ENCODE assay signal across 23 mouse cellular contexts in genomic region chr17:10160415-10160814, GRCm38 (mm10).
DNase-seq lines count a peak whose midpoint lies in the region; ATAC-seq and TF ChIP-seq lines count a peak whose summit lies in the region.
"Had no signal": no experiment of that assay in that cellular context is flagged by ENCODE, and none has a peak within 500 bp of the region (broad histone marks: within the 10 kb centered on the region; RNA-seq: fewer than 3 reads in every experiment).

No protein-coding gene starts in this region.

- H3K4me1 ChIP-seq in lung, postnatal 0 days (ENCODE audit: insufficient read depth, low read depth, low read length), result no peaks in the 10 kb centered on the region
- no peaks in the 10 kb centered on the region for H3K4me1 ChIP-seq in midbrain, embryonic 11.5 days (ENCODE audit: control insufficient read depth, insufficient read depth, low read length)
- no peaks in the 10 kb centered on the region for H3K4me1 ChIP-seq in midbrain, embryonic 15.5 days
- peaks cover 5% of the 10 kb centered on the region; the same call in 1 of the 2 replicates for H3K4me1 ChIP-seq in heart, embryonic 10.5 days

- DNase-seq in lung, postnatal 0 days (ENCODE audit: low spot score), result peak; percentile 59
- DNase-seq in lung, postnatal 14 days, result no peak
- peak; percentile 10 for DNase-seq in lung, postnatal 25 days (ENCODE audit: low spot score)
- no peak for DNase-seq in lung, postnatal 36 days
- DNase-seq in midbrain, embryonic 11.5 days (ENCODE audit: low spot score, missing footprints), result peak; percentile 39
- peak; percentile 15 for DNase-seq in adipocyte (ENCODE audit: low spot score)
- no peak for DNase-seq in heart, embryonic 10.5 days (ENCODE audit: low spot score)
- DNase-seq: adrenal gland, adult 2 months; adrenal gland, adult 8-10 months; adrenal gland, postnatal 10 days; adrenal gland, postnatal 14 days; adrenal gland, postnatal 25 days; adrenal gland, postnatal 36 days; B cell, adult 2 months; cerebellum, adult 11 months; cerebellum, adult 11-12 months; cerebellum, adult 18-20 months had no signal

- H3K9me3 ChIP-seq in lung, postnatal 0 days (ENCODE audit: low read length), result no peaks in the 10 kb centered on the region
- H3K9me3 ChIP-seq in midbrain, embryonic 11.5 days (ENCODE audit: control insufficient read depth, low read length), result no peaks in the 10 kb centered on the region; the same call in 1 of the 2 replicates
- H3K9me3 ChIP-seq in midbrain, embryonic 15.5 days, result 0 out of 2 replicates have a peak, but pooled peaks cover 3% of the 10 kb centered on the region
- H3K9me3 ChIP-seq in heart, embryonic 10.5 days, result no peaks in the 10 kb centered on the region
- H3K9me3 ChIP-seq: G1E had no signal

- H3K4me3 ChIP-seq in lung, postnatal 0 days (ENCODE audit: low read depth, low read length), result no peak overlapping the region
- no peak overlapping the region for H3K4me3 ChIP-seq in midbrain, embryonic 11.5 days (ENCODE audit: low read depth, low read length)
- H3K4me3 ChIP-seq in midbrain, embryonic 15.5 days, result no peak overlapping the region
- H3K4me3 ChIP-seq in heart, embryonic 10.5 days, result no peak overlapping the region

- H3K27me3 ChIP-seq in lung, postnatal 0 days (replicated peaks; ENCODE audit: insufficient read depth, low read length), result no peaks in the 10 kb centered on the region
- no peaks in the 10 kb centered on the region for H3K27me3 ChIP-seq in midbrain, embryonic 11.5 days (ENCODE audit: control insufficient read depth, insufficient read depth, low read length)
- H3K27me3 ChIP-seq in midbrain, embryonic 15.5 days (replicated peaks), result no peaks in the 10 kb centered on the region
- no peaks in the 10 kb centered on the region for H3K27me3 ChIP-seq in heart, embryonic 10.5 days (ENCODE audit: insufficient read depth, poor library complexity, severe bottlenecking)
- H3K27me3 ChIP-seq: CH12.LX had no signal

- no peak overlapping the region for H3K27ac ChIP-seq in lung, postnatal 0 days (ENCODE audit: low read length)
- no peak overlapping the region for H3K27ac ChIP-seq in midbrain, embryonic 11.5 days (ENCODE audit: low read depth, low read length)
- H3K27ac ChIP-seq in midbrain, embryonic 15.5 days, result no peak overlapping the region
- H3K27ac ChIP-seq in heart, embryonic 10.5 days, result no peak overlapping the region

- ATAC-seq in lung, postnatal 0 days, result peak; percentile 85
- no peak for ATAC-seq in midbrain, embryonic 11.5 days (ENCODE audit: low FRiP score)
- ATAC-seq in midbrain, embryonic 15.5 days (replicated peaks), result no peak
- ATAC-seq: activated CD4-positive, CD25-positive, alpha-beta regulatory T cell, adult 4 months; CD4-positive, CD25-positive, alpha-beta regulatory T cell, adult 4 months; Patski had no signal

- H3K4me2 ChIP-seq in lung, postnatal 0 days (replicated peaks; ENCODE audit: low read depth, low read length), result no peak overlapping the region
- H3K4me2 ChIP-seq in midbrain, embryonic 11.5 days, result no peak overlapping the region
- H3K4me2 ChIP-seq in midbrain, embryonic 15.5 days, result no peak overlapping the region

- no peak overlapping the region for H3K9ac ChIP-seq in lung, postnatal 0 days (replicated peaks; ENCODE audit: low read depth)
- no peak overlapping the region for H3K9ac ChIP-seq in midbrain, embryonic 11.5 days (ENCODE audit: low read length)
- no peak overlapping the region for H3K9ac ChIP-seq in midbrain, embryonic 15.5 days

- peak; percentile 29; the same call in 1 of the 2 replicates for TF ChIP-seq EP300 in lung, postnatal 0 days (IDR thresholded peaks at IDR 0.05)

- 50% methylated on average over 6 of the region's 6 CpGs for whole genome bisulfite sequencing in lung, postnatal 0 days
- 89% methylated on average over 6 of the region's 6 CpGs for WGBS in midbrain, embryonic 11.5 days
- 86% methylated on average over 6 of the region's 6 CpGs for WGBS in midbrain, embryonic 15.5 days
- 51% methylated on average over 6 of the region's 6 CpGs for WGBS in heart, embryonic 10.5 days

- TF ChIP-seq CTCF in lung, postnatal 0 days (IDR thresholded peaks at IDR 0.05), result no peak

- H3K36me3 ChIP-seq in lung, postnatal 0 days (ENCODE audit: insufficient read depth, low read length), result no peaks in the 10 kb centered on the region
- no peaks in the 10 kb centered on the region for H3K36me3 ChIP-seq in midbrain, embryonic 11.5 days (ENCODE audit: control insufficient read depth, insufficient read depth, low read length)
- no peaks in the 10 kb centered on the region for H3K36me3 ChIP-seq in midbrain, embryonic 15.5 days (replicated peaks)
- H3K36me3 ChIP-seq in heart, embryonic 10.5 days, result no peaks in the 10 kb centered on the region; the same call in 1 of the 2 replicates
- H3K36me3 ChIP-seq: G1E had no signal

Comparison
In these comparisons a context has a peak if more than half of its experiments do, and no peak if none do; other contexts are left out.
1. DNase-seq: peak in lung, postnatal 0 days (single experiment), lung, postnatal 25 days (single experiment), midbrain, embryonic 11.5 days (single experiment) and adipocyte (single experiment); none in lung, postnatal 14 days (single experiment), lung, postnatal 36 days (single experiment) and heart, embryonic 10.5 days (single experiment).